Mouse (Mus musculus) frontal cortex, postnatal 25 days (tissue): ENCODE data around the gene Cytl1.
A peak's percentile ranks its signal among the peaks of the same experiment; 100 is the strongest.

Experiments used
- DNase-seq, 2 experiments: peaks; one replicate each; pipeline ENCODE4 v3.0.0; 2022; ENCODE audit warnings: low spot score in 2 of 2

Cytl1 gene

DNA sequence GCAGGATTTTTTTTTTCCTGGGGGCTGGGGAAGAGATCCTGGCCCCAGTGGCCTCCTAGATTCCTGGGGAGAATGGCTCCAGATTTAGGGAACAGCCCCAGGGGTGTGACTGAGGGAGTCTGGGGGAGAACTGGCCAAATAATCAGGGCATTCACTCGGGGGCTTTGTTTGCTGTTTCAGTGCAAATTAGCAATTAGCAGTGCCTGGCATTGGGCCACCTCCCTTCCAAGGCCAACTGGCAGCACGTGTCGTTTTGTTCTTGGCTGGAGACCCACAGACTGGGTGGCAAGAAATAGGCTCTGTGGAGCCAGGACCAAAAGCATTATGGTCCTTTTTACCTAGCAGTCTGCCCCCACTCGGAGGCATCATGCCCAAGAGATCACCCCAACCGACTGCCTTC is 33.7 kb downstream of the Cytl1 start:
- DNase-seq, result peak; percentile 54 to 60

DNA sequence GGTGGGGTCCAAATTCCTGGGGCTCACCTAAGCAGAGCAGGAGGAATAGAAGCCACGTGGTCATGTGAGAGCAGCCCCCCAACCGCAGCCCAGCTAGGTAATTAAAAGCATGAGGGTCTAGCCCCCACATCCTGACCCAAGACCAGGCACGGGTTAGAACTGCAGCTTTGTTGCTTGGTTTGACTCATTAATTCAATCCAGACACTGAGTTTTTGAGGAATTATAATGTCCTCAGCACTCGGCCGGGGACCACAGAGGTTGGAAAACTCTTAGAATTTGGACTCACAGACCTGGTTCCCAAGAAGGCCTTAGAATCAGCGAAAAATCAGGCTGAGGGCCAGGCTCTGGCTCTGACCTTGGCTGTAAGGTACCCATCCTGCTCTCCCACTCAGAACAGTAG is 35.6 kb downstream of the Cytl1 start:
- no peak for DNase-seq

DNA sequence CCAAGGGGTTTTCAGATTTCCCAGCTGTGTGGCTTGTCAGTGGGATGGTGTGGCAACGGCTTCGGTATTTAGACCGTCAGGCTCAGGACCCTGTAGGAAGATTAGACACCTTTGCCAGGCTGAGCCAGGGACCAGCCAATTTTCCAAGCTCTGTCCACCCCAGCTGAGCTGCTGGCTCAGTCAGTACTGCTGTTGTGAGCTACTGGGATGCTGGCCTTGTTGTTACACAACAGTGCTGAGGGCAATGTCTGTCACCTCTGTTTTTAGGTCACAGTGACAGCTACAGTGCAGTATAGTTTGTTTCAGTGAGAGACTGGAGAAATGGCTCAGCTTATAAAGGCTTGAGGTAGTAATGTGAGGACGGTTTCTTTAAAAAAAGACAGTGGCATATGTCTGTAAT is 38.7 kb downstream of the Cytl1 start:
- DNase-seq, result no peak

DNA sequence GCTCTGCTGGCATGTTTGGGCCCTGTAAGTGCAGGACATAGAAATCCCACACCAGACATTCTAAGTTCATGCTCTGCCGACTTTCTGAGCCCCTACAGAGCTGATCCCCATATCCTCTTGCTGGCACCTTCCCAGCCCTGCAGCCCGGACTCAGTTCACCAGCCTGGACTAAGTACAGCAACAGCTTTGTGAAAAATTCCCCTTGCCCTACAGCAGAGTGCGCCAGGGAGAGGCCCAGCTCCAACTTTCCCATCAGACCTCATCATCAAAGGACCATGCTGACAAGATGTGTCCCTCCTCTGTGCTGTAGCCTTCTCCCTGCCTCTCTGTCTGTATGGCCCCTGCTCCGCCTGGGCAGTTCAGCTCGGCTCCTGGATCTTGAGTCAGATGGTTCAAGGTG is 40.4 kb downstream of the Cytl1 start:
- DNase-seq, result no peak

DNA sequence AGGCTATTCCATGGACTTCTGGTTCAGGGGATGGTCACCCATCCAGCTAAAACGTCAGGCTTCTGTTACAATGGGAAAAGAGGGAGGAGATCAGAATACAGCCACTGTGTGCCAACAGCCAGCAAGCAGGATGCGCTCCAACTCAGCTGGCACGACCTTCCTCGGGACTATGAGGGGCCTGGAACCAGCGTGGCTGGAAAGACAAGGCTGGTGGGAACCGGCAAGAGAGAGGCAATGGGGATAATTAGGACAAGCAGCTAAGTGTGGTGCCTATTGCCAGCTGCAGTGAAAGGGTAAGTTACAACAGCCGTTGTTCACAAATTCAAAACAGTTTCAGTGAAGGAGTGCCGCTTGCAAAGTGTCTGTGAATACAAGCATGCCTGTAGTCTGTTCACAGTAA is 48.0 kb downstream of the Cytl1 start:
- DNase-seq, result peak in 1 of 2 experiments; percentile 9

DNA sequence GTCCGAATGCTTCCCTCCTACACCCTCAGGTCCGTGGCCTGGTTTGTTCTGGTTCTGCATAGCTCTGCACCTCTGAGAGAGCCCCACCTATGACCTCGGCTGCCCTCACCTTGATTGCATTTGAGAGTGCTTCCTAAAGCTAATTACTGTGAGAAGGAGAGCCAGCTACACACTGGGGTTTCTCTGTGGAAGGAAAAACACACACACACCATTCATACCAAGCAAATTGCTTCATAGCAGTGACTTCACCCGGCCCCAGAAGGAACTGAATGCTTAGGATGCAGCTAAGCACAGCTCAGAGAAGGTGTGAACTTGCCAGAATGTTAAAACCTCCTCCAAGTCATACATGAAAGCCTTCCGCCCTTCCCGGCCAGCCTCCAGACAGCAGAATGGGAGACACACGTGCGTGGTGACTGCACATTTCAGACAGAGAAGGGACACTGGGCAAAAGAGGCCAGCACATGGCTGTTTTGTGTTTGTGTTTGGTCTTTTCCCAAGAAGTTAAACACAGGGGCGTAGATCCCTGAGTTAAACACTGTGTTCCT is 49.6 kb downstream of the Cytl1 start:
- no peak for DNase-seq
